Mouse (Mus musculus) midbrain, embryonic 16.5 days (tissue): ENCODE measurements at regions not wholly inside any gene's neighbourhood (a gene's known extent, or its start where the extent isn't known, plus 50 kb on each side); places are given as distances from the start of the nearest gene placed in this dataset.

Experiments
- ATAC-seq: fragments of 200-750 bp; cut with Nextera tagmentation; 2 replicates; pipeline ENCODE4 v1.8.0; 2017; ENCODE audit warnings: moderate TSS enrichment
- H3K27ac ChIP-seq: fragments of 300-500 bp; sonication (generic); 2 replicates; pipeline ENCODE4 v1.5.1; 2014; ENCODE audit warnings: mild to moderate bottlenecking, low read length, mixed read lengths
- H3K27me3 ChIP-seq: fragments of 300-500 bp; sonication (generic); 2 replicates; pipeline ENCODE4 v1.6.1; 2014; ENCODE audit warnings: low read depth, low read length, mixed read lengths; ENCODE audit not compliant: control insufficient read depth, insufficient read depth
- H3K36me3 ChIP-seq: fragments of 300-500 bp; sonication (generic); 2 replicates; pipeline ENCODE4 v1.6.1; 2014; ENCODE audit warnings: mild to moderate bottlenecking, low read length, moderate library complexity, mixed read lengths; ENCODE audit not compliant: control insufficient read depth, insufficient read depth
- H3K4me1 ChIP-seq: fragments of 300-500 bp; sonication (generic); 2 replicates; pipeline ENCODE4 v1.6.1; 2014; ENCODE audit warnings: mild to moderate bottlenecking, low read length, mixed read lengths; ENCODE audit not compliant: control insufficient read depth, insufficient read depth
- H3K4me2 ChIP-seq: fragments of 300-500 bp; sonication (generic); 2 replicates; pipeline ENCODE4 v1.6.1; 2014; ENCODE audit warnings: mild to moderate bottlenecking, low read length, mixed read lengths
- H3K4me3 ChIP-seq: fragments of 300-500 bp; sonication (generic); 2 replicates; pipeline ENCODE4 v1.5.1; 2014; ENCODE audit warnings: low read depth, mild to moderate bottlenecking, low read length, moderate library complexity, mixed read lengths
- H3K9ac ChIP-seq: fragments of 300-500 bp; sonication (generic); 2 replicates; pipeline ENCODE4 v1.6.1; 2014; ENCODE audit warnings: low read depth, low read length, mixed read lengths
- H3K9me3 ChIP-seq: fragments of 300-500 bp; sonication (generic); replicated peaks from 2 replicates; pipeline ENCODE4 v1.6.1; 2014; ENCODE audit warnings: mild to moderate bottlenecking, low read length, mixed read lengths; ENCODE audit not compliant: control insufficient read depth, poor library complexity, severe bottlenecking
- WGBS: fragments of 180-500 bp; shearing (Covaris S2); extraction: QIAGEN DNeasy Blood & Tissue Kit; methylation state at CpG from one replicate; pipeline ENCODE4 v1.1.7; 2014; 5-methylcytosine and 5-hydroxymethylcytosine counted together

DNA sequence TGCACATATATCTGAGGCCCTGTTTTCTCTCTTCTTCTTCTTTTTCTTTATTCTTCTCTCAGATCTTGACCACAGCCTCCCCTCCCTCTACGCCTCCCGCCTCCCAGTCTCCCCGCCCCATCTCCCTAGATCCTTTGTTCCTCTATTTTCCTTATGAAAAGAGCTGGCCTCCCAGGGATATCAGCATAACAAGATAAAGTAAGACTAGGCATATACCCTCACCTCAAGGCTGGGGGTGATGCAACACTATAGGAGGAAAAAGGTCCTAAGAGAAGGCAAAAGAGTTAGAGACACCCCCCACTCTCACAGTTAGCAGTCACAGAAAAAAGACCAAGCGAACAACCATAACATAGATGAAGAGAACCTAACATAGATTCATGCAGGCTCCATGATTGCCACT, 57.5 kb upstream of the Pgrmc2 start:
- Histone ChIP-seq H3K9ac (no peak overlapping the region), H3K4me1 (no peaks in the 10 kb centered on the region), H3K9me3 (0 out of 2 replicates have a peak, but pooled peaks cover 6% of the 10 kb centered on the region), H3K27me3 (no peaks in the 10 kb centered on the region), H3K4me2 (no peak overlapping the region), H3K36me3 (no peaks in the 10 kb centered on the region), H3K27ac (no peak overlapping the region), H3K4me3 (no peak overlapping the region)
- ATAC-seq, result no peak
- 83% methylated on average over 4 of the region's 4 CpGs for WGBS

DNA sequence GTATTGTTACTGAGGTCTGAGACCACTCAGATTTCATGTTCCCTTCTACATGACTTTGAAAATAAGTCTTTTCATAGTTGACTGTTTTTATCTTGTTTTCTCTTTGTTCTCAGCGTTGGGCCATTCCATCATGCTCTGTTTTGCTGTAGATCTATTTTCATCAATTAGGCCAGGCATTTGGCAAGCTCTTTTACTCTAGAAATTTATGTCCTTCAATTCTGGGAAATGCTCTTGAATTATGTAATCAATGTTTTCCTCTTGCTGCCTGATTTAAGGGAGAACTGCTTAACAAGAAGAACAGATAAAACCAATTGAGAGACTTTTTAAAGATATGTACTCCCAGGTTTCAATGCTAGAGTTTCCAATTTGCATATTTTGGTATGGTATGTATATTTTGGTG, 55.1 kb upstream of the Pgrmc2 start:
- Histone ChIP-seq H3K9me3 (0 out of 2 replicates have a peak, but pooled peaks cover 6% of the 10 kb centered on the region), H3K27me3 (no peaks in the 10 kb centered on the region), H3K4me2 (no peak overlapping the region), H3K36me3 (no peaks in the 10 kb centered on the region), H3K27ac (no peak overlapping the region), H3K4me1 (no peaks in the 10 kb centered on the region), H3K9ac (no peak overlapping the region), H3K4me3 (no peak overlapping the region)
- WGBS, result 97% methylated on average over 1 of the region's 1 CpGs
- no peak for ATAC-seq

DNA sequence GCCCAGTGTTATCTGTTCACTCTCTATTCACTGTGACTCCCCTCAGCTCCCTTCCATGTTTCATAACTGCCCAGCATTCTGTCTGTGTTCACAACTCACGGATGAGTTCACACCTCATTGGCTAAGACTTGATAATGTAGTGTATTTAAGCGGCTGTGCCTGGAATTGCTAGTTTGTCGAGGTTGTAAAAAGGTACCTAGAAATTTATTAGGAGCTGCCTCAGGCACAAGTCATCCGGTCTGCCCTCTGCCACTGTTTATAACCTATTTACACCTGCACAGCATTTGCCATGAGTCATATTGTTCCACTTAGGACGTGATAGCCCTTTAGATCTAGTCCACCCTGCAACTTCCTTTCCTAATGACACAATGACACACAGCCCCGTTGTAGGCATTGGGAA, 50.0 kb upstream of the Pgrmc2 start:
- Histone ChIP-seq H3K36me3 (no peaks in the 10 kb centered on the region), H3K4me1 (no peaks in the 10 kb centered on the region), H3K4me2 (no peak overlapping the region), H3K27me3 (no peaks in the 10 kb centered on the region), H3K9ac (no peak overlapping the region), H3K27ac (no peak overlapping the region), H3K4me3 (no peak overlapping the region), H3K9me3 (no peaks in the 10 kb centered on the region)
- WGBS, result 84% methylated on average over 6 of the region's 6 CpGs
- no peak for ATAC-seq
